Mouse (Mus musculus) cerebellum, adult 2 months (tissue): ENCODE measurements around the gene Csgalnact2.

ENCODE experiments used
- CTCF ChIP-seq: fragments of 200-500 bp; IDR thresholded peaks from 2 replicates; pipeline ENCODE4 v1.5.1; 2011; ENCODE audit warnings: low read depth, mild to moderate bottlenecking, control low read depth, low read length, moderate library complexity, borderline replicate concordance; ENCODE audit not compliant: insufficient read depth
- POLR2A ChIP-seq: fragments of 200-500 bp; IDR thresholded peaks from 2 replicates; pipeline ENCODE4 v1.6.1; 2011; ENCODE audit warnings: low read length, control low read depth, borderline replicate concordance; ENCODE audit not compliant: insufficient read depth

DNA sequence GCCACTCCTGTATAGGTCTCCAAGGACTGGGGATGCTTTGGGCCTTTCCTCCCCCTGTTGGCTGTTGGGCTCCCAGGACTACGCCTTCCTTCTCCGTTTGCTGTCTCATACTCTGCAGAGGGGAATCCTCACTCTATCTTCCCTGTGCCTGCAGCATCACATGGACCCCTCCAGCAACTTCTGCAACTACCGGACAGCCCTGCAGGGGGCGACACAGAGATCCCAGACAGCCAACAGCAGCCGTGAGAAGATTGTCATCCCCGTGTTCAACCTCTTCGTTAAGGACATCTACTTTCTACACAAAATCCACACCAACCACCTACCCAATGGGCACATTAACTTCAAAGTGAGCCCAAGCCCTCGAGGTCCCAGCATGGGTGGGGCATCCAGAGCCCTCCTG lies 51.0 kb downstream of the Csgalnact2 start:
- TF ChIP-seq CTCF, result peak; percentile 50; the same call in 1 of the 2 replicates
- TF ChIP-seq POLR2A, result no peak
